Mouse (Mus musculus) kidney, adult 2 months (tissue): Measurements from ENCODE around the gene Cntnap2.

Source experiments
- CTCF ChIP-seq: fragments of 200-500 bp; conservative IDR thresholded peaks from 2 replicates; pipeline ENCODE4 v1.5.1; 2011; ENCODE audit warnings: low read depth, mild to moderate bottlenecking, control low read depth, low read length, moderate library complexity, mixed read lengths; ENCODE audit not compliant: insufficient read depth, insufficient read length
- POLR2A ChIP-seq: fragments of 200-500 bp; IDR thresholded peaks from one replicate; pipeline ENCODE4 v1.6.1; 2011; ENCODE audit warnings: low read depth, low read length, control low read depth

DNA sequence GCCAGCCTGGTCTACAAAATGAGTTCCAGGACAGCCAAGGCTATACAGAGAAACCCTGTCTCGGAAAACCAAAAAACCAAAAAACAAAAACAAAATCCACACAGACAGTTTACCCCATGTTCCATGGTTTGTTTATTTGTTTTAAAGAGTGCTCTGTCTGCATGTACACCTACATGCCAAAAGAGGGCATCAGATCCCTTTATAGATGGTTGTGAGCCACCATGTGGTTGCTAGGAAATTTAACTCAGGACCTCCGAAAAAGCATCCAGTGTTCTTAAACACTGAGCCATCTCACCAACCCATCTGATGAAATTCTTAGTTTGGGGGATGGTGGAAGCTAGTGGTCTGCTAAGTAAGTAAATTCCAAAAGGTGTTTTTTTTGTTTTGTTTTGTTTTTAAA, 2225.6 kb downstream of the Cntnap2 start:
- TF ChIP-seq CTCF (no peak), POLR2A (no peak)
